Mouse (Mus musculus) layer of hippocampus, adult 11-12 months (tissue): ENCODE data around the gene Parp1.
A peak's percentile ranks its signal among the peaks of the same experiment; 100 is the strongest.
"Not testable (repeated sequence)": the region's sequence is repeated elsewhere in the genome, so short reads cannot be mapped to it uniquely, and the experiment has no call there.

Source experiments
- DNase-seq: peaks from one replicate; pipeline ENCODE4 v3.0.0; 2022; ENCODE audit warnings: low spot score

Parp1 gene

DNA sequence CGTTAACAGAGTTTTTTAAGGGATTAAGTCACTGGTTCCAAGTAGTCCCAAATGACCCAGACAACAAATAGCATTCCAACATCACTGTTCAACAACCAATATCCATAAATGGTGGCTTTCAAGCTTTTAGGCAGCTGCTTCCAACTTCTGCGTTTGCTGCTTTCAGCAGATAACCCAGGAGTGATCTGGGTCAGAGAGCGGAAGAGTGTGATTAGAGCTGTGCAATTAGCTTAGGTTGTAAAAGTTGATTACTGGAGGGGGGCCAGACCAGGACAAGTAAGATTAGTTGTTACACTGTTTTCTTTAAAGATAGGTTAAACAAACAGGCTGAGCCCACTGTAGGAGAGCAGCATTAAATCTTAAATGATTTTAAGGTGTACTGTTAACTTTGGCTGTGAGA is 7.5 kb upstream of the Parp1 start:
- no peak for DNase-seq

DNA sequence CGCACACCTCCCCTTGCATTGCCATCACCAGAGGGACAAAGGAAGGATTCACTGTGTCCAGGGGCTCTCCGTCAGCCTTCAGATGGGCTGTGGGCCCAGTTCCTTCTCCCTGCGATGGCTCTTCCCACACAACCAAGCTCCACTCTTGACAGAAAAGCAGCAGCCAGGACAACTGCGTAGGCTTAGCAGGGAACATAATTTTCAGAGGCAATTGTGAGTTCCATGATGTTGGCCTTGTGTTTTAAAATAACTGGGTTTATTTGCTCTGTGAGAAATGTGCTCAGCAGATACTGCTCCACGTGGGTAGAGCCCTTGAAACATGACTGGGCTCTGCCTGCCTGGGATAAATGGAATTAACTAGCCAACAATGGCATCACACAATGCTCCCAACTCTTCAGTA is 3.8 kb upstream of the Parp1 start:
- DNase-seq = peak; percentile 71

DNA sequence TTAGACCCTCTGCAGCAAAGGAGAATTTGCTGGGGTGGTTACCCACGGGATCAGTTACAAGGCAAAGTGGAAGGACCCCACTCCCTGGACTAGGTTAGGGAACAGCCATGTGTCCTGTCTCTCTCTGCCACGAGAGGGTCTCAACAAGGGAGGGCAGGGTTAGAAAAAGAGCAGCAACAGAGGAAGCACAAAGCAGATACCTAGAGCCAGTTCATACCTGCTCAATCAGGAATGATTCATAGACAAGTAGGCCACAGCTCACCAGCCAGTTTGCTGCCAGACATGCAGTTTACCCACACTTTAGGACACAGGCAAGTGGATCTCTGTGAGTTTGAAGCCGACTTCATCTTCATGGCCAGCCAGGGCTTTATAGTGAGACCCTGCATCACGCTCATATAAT is 963 bp upstream of the Parp1 start:
- DNase-seq = no peak

DNA sequence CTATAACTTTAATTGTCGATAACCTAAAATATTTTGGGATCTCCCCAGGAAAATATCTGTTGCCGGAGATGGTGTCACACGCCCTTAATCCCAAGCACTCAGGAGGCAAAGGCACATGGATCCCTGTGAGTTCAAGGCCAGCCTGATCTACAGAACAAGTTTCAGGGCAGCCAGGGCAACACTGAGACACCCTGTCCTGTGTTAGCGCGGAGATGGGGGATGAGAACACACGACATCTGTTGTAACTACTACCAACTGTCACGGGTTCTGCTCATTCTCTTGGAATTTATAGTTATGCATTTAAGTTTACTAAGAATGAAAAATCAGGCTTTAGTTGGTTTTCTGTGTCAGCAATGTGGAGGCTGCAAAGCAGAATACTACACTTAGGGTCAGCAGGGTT is 476 bp upstream of the Parp1 start:
- peak; percentile 50 for DNase-seq

DNA sequence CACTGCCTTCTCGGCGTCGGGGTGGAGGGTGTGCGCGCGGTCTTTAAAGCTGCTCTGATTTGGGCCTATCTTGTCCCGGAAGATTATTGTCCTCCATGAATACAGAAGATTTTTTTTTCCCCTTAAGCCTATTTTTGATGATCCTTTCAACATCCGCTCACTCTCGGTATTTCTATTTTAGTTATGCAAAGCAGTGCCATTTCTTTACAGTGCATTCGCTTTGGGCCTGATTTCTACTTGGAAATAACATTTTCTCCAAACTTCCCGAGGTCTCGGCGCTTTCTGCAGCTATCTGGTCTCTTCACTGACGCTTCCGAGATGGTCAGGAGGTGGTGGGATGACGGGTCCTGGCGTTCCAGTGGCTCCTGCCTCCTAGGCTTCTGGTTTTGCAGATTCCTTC is 729 bp downstream of the Parp1 start:
- DNase-seq = no peak

DNA sequence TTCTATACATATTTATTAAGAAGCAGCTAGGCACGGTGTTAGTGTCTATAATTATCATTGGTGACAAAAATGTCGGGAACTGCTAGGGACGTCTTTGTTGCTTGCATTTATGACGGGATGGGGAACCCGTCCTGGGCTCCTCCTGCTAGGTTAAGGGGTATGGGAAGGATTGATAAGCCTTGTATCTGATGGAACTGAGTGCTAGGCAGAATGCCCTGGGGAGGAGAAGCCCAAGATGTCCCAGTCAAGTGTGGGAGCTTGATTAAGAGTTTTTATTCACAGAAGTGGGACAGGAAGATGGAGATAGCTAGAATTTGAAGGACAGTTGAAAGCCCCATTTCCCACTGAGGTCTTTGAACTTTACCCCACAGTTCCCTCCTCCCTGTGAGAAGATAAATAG is 1.5 kb downstream of the Parp1 start:
- no peak for DNase-seq

DNA sequence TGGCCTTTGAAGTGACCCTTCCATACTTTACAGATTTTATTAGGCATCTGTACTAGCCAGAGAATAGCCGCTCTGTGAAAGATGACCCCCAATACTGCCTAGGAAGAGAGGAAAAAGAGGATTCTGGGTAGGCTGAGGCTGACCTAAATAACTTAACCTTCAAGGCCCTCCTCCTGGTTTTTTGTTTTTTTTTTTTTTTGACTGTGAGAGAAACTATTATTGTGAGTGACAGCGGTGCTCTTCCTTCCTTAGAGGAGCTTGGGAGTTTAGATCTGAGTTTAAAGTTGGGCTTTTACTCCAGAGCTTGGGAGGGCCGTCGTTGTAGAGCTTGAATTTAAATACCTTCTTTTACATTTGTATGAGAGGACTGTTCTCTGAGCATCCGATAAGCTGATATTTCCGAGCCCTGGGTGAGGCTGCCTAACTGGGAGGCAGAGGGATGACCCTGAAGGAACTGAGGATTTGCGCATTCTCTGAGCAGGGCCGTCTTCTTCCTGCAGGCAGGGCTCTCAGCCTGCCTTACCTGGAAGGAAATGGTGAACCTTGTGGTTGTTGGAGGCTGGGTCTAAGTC is 2.4 kb downstream of the Parp1 start:
- no peak for DNase-seq

DNA sequence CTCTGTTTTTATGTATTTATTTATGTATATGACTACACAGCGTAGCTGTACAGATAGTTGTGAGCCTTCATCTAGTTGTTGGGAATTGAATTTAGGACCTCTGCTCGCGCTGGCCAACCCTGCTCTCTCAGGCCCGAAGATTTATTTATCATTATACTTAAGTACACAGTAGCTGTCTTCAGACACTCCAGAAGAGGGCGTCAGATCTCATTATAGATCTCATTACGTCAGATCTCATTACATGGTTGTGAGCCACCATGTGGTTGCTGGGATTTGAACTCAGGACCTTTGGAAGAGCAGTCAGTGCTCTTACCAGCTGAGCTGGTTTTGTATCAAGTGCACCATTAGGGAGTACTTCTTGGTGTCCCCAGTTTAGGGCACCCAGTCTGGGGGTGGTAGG is 3.0 kb downstream of the Parp1 start:
- DNase-seq = not testable (repeated sequence)

DNA sequence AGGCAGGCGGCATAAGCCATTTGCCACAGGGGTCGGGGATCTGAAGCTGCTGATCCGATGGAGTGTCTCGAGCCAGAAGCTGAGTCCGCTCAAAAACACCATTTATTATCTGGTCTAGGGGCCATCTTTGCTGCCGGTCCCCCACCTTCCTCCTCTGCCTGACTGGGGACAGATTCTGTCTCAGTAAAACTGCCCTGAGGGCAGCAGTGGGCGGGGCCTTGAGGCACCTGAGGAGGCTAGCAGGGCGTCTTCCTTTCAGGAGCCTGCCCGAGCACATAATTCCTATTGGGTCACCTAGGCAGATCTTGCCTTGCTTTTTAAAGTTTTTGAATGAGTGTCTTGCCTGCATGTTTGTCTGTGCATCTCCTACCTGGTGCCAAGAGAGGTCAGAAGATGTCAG is 3.4 kb downstream of the Parp1 start:
- no peak for DNase-seq

DNA sequence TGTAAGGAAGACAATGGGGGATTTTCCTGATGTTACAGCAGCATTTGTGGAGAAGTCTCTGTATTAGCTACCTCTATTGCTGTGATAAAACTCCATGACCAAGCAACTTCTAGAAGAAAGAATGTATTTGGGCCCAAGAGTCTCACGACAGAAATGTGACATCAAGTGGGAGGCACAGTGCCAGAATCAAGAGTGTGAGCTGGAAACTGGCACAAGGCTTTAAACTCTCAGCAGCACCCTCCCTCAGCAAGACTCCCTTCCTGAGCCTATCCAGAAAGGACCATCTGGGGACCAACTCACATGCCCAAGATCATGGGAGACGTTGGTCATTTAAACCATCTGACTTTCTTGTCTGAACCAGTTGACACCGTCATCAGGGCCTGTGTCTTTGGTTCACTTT is 7.8 kb downstream of the Parp1 start:
- no peak for DNase-seq

DNA sequence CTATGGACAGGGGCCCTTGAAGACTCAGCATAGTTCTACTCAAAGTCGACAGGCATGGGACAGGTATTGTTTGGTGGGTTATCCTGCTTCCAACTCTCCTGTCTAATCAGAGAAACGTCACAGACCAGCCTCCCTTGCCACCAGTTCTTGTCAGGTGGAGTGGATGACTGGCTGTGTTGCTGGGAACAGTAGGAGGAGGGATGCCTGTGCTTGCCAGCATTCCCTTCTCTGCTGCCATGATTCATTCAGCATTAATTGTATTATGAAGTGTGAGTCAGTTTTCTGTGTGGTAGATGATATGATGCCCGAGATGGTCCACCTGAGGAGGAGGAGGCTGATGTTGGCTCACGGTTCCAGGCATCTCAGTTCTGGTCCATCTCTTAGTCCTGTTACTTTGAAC is 9.1 kb downstream of the Parp1 start:
- DNase-seq = no peak

DNA sequence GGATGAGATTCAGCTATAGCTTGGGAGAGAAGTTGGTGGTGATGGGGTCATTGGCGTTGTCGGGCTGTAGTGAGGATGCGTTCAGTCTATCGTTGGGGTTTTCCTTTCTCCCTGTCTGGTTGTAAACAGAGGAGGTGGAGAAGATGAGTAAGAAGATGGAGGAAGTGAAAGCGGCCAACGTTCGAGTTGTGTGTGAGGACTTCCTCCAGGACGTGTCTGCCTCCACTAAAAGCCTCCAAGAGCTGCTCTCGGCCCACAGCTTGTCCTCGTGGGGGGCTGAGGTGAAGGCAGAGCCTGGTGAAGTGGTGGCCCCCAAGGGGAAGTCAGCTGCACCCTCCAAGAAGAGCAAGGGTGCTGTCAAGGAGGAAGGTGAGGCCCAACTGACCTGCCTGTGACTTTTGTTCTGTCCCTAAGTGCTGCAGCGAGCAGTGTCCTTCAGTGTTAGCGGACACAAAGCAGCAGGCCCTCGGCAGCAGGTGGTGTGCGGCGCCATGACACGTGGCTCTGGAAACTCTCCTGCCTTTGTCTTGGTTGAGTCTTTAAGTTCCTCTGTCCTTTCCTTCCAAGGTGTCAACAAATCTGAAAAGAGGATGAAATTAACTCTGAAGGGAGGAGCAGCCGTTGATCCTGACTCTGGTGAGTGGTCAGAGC is 19.2 kb downstream of the Parp1 start:
- DNase-seq = peak; percentile 55

DNA sequence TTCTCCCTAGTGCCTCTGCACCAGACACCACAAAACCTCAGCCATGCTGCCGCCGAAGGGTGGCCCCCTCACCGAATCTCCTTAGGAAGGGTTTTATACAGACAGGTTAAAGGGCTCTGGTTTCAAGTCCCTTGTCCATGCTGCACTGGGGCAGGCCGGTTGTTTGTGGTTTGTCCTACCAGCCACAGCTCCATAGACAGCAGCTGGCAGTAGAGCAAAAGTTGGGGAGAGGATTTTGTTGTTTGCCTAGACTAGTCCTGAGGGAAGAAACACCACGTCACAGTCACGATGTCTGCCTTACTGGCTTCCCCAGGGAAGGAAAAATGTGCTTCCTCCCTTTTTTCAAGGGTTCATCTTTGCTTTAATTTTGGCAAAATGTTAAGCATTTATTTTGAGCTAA is 31.9 kb downstream of the Parp1 start:
- no peak for DNase-seq

DNA sequence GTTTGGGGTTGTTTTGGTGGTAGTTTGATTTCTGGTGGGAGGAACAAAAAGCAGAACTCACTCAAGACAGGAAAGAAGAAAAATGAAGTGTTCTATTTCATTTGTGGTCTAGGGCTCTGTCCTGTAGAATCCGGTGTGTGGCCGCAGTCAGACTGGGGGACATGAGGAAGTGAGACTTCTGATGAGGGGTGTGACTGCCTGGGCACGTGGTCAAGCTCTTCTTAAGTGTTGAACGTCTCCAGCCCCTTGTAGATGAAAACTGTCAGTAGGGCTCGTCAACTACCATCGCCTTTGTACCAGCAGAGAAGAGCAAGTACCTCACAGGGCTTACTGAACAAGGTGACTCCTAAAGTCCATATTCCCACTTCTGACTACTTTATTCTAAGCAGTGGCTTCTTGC is 33.1 kb downstream of the Parp1 start:
- no peak for DNase-seq

DNA sequence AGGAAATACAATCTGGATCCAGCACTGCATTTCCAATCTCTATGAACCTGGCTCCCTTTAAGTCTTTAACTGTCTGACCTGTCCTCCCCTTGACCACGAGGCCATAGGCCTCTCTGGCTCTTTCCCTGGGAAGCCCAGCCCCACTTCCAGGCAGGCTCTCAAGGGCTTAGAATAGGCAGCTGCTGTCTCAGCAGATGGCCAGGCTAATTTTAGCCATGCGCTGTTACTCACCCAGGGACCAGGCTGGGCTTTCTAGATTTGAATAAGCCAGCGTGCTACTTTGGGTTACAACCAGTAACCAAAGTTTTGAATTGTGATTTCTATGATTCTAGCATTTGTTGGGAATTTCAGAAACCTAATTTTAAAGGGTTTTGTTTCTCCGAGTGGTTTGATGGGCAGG is 35.9 kb downstream of the Parp1 start:
- DNase-seq = peak; percentile 79

DNA sequence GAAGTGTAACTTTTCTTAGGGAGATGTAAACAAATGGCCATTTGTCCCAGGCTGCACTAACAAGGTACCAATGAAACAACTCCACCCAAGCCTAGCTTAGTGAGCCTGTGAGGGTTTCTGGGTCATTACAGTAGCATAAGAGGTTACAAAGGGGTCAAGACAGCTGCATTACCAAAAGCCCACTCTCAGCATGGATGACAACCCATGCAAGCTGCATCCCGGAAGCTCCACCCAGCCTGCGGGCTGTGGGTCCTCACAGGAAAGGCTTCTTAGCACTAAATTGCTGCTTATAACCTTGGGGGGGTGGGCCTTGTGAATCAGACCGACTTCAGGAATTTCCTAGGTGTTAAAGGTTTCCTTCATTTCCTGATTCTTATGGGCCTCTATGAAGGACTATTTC is 37.4 kb downstream of the Parp1 start:
- DNase-seq = no peak

DNA sequence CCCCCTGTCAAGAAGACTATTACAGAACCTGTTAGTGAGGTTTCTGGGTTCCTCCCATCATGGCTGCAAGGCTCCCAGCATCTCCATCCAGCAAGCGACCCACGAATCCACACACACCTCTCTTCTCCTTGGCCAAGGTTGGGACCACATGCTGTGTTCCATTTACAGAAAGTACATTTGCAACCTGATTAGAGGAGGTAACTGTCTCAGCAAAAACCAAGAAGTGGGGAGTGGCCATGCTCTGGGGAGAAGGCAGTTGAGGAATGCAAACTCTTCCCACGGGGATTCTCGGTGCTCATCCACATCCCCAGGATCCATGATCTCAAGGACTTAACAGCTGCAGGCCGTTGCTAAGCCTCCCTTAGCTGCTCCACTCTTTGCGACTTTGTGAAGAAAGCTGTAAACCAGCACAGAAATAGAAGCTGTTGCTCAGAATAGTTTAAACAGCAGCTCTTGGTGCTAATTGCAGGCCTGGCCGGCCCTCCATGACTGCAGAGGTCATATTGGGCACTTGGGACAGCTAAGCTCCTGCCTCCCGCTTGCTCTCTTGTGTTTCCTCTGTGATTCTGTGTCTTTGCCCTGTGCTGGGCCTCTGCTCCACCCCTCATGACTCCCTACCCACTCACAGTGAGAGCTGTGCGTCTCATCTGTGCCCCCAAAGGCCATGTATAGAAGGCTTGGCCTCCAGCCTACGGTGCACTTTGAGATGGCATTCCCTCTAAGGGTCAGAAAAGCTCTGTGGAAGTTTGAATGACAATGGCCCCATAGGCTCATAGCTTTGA is 38.3 kb downstream of the Parp1 start:
- no peak for DNase-seq

DNA sequence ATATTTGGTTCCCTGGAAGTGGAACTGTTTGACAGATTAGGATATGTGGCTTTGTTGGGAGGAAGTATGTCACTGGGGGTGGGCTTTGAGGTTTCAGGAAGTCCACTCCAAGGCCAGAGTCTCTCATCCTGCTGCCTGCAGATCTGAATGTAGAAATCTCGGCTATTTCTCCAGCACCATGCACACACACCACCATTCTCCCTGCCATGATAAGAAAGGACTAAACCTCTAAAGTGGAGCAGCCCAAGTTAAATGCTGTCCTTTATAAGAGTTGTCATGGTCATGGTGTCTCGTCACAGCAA is 38.8 kb downstream of the Parp1 start:
- no peak for DNase-seq

DNA sequence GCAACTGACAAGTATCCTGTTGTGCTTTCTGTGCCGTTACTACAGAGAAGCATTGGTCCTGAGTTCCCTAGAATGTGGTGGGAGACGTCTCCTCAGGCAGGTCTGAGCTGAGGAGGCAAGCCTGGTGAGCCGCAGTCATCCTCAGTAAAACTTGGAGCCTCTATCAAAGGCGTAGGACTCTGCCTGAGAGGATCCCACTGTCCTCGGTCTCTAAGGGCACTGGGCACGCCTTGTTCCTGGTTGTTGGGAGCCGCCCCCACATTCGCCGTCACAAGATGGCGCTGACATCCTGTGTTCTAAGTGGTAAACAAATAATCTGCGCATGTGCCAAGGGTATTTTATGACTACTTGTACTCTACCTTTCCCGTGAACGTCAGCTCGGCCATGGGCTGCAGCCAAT is 43.1 kb downstream of the Parp1 start:
- not testable (repeated sequence) for DNase-seq

DNA sequence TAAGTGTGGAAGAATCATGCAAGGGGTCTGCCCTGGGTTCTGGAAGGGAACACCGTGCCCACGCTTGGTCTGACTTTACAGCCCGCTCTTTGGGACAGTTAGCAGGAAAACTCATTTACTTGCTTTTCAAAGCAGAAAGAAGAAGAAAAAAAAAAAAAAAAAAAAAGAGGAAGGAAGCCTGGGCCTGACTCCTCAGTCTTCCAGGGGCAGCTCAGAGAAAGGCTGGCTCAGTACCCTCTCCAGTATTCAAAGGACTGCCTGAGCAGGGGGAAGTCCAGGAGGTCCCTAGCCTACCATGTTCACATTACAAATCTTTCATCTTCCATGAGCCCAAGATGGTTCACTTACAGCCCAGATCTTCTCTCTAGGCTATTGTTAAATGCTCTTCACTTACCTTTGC is 48.0 kb downstream of the Parp1 start:
- no peak for DNase-seq

DNA sequence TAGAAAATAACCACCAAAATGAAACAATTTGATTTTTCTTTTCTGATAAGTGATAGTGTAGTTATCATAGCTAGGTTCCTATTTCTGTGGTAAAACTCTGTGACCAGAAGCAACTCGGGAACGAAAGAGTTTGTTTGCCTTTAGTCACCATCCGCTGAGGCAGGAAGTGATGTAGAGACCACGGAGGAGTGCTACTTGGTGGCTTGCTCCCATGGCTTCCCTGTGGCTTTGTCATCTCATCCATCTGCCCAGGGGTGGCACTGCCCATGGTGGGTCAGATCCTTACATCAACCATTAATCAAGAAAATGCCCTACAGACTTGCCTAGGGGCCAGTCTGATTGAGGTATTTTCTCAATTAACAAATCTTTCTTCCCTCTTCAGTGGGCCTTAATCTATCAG is 53.7 kb downstream of the Parp1 start:
- DNase-seq = no peak

DNA sequence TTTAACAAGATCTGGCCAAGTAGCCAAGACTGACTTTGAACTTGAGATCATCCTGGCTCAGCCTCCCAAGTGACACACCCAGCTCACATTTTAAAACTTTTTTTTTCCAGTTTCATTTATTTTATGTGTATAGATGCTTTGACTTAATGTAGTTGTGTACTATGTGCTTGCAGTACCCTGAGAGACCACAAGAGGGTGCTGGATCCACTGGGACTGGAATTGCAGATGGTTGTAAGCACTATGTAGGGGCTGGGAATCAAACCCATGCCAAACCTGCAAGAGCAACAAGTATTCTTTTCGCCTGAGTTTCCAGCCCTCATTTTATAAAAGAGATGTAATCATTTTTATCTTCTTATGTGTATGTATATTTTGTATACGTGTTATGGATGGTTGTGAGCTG is 55.2 kb downstream of the Parp1 start:
- DNase-seq = no peak

DNA sequence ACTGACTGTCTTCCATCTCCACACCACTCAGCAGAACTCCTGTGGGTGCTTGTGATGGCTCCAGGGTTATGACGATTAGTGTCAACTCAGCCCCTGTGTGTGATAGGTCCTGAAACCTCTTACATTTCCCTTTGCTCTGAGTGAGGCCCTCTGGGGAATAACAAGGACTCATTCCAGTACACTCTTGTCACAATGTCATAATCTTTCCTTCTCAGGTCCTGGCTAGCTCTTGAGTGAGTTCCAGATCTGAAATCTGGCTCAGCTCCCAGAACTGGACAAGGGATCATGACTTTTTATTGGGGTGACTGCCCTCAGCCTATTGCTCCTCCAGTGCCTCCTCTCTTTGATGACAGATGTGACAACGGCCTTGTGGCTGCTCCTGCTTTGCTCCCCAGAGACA is 57.4 kb downstream of the Parp1 start:
- no peak for DNase-seq

DNA sequence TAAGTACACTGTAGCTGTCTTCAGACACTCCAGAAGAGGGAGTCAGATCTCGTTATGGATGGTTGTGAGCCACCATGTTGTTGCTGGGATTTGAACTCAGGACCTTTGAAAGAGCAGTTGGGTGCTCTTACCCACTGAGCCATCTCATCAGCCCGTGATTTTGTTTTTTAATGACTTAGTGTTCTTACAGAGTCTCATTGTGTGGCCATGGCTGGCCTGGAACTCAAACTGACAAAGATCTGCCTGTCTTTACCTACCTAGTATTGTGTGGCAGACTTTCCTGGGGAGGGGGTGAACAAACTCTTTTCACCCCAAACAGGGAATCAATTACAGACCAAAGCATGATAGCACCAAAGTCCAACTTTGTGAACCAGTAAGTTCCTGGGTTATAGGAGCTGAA is 69.1 kb downstream of the Parp1 start:
- DNase-seq = not testable (repeated sequence)
